Mouse (Mus musculus) G1E (cell line): ENCODE measurements around the gene Rsg1. TPM values are rescaled to one million over a fixed set of nuclear protein-coding genes. Genes with fewer than 3 reads are reported as not detected.

Experiments
- ATAC-seq: 2 replicates; pipeline ENCODE4 v1.8.0; 2016; ENCODE audit warnings: mild to moderate bottlenecking; ENCODE audit not compliant: insufficient number of reproducible peaks, poor library complexity, low FRiP score, severe bottlenecking; ENCODE audit errors: extremely low read depth
- DNase-seq: peaks from one replicate; pipeline ENCODE4 v3.0.0; 2012; ENCODE audit warnings: low spot score
- H3K27me3 ChIP-seq: 2 replicates; pipeline ENCODE4 v1.6.1; 2012; ENCODE audit warnings: mild to moderate bottlenecking, low read length, inconsistent platforms; ENCODE audit not compliant: insufficient read depth
- H3K36me3 ChIP-seq: replicated peaks from 2 replicates; pipeline ENCODE3; 2012; ENCODE audit warnings: mild to moderate bottlenecking, inconsistent platforms
- H3K4me1 ChIP-seq: 2 replicates; pipeline ENCODE4 v1.6.1; 2012; ENCODE audit warnings: low read depth, low read length, inconsistent platforms, mixed read lengths; ENCODE audit not compliant: insufficient read depth
- H3K4me3 ChIP-seq: 2 replicates; pipeline ENCODE4 v1.5.1; 2012; ENCODE audit warnings: low read depth, mild to moderate bottlenecking, inconsistent platforms, low read length, moderate library complexity, mixed read lengths
- H3K9me3 ChIP-seq: replicated peaks from 2 replicates; pipeline ENCODE4 v1.6.1; 2012; ENCODE audit warnings: inconsistent platforms
- CTCF ChIP-seq: IDR thresholded peaks from 2 replicates; pipeline ENCODE4 v1.5.1; 2012; ENCODE audit warnings: low read depth, low read length, inconsistent platforms, mixed read lengths
- GATA1 ChIP-seq: IDR thresholded peaks from 2 replicates; pipeline ENCODE4 v1.6.1; 2012; ENCODE audit warnings: borderline replicate concordance, low read length, inconsistent platforms, mixed read lengths
- GATA2 ChIP-seq: IDR thresholded peaks from 2 replicates; pipeline ENCODE4 v1.6.1; 2012; ENCODE audit warnings: low read depth, low read length, inconsistent platforms, borderline replicate concordance
- POLR2AphosphoS5 ChIP-seq: IDR thresholded peaks from 2 replicates; pipeline ENCODE4 v1.6.1; 2012; ENCODE audit warnings: low read depth, low read length, inconsistent platforms; ENCODE audit not compliant: insufficient replicate concordance
- TAL1 ChIP-seq: conservative IDR thresholded peaks from 2 replicates; pipeline ENCODE4 v1.6.1; 2012; ENCODE audit warnings: low read depth, low read length, inconsistent platforms, mixed read lengths
- polyA plus RNA-seq: library from polyadenylated mRNA; stranded (reverse); fragments of >175 nt; gene quantifications from 2 replicates; pipeline ENCODE4 v1.2.3, GENCODE M21; 2012
- total RNA-seq, 2 experiments: library from RNA; stranded (forward) in 1 of 2; stranded (reverse) in 1 of 2; fragments of 200-1000 nt in 1 of 2; fragments of >200 nt in 1 of 2; fragmentation: Nextera tagmentation in 1 of 2; gene quantifications; 2 replicates each; pipeline ENCODE4 v1.2.3; 2014 to 2017

Rsg1 gene
- total and polyA plus RNA-seq, 3 experiments, result 0.56 to 2.0 (median 1.6) TPM

GRCm38 (mm10) chr4:141238492-141239387 lies 25.0 kb downstream of the Rsg1 start:
- H3K27me3 ChIP-seq, result peaks cover 59% of the 10 kb centered on the region
- ATAC-seq (no peak), DNase-seq (no peak)
- H3K4me3 ChIP-seq, result peak overlapping the region; percentile 65; the same call in 1 of the 2 replicates
- no peaks in the 10 kb centered on the region for H3K36me3 ChIP-seq
- TF ChIP-seq CTCF (no peak), POLR2AphosphoS5 (no peak), GATA1 (no peak), TAL1 (no peak), GATA2 (no peak)
- no peaks in the 10 kb centered on the region for H3K9me3 ChIP-seq
- H3K4me1 ChIP-seq, result peaks cover 15% of the 10 kb centered on the region

GRCm38 (mm10) chr4:141239388-141240125 lies 25.8 kb downstream of the Rsg1 start, which contains the start of gene Arhgef19:
TSS of gene Arhgef19 (plus strand) at chr4:141239499.
- Histone ChIP-seq H3K4me3 (peak within 1 kb of the TSS; percentile 65; the same call in 1 of the 2 replicates), H3K36me3 (no peaks in the 10 kb centered on the region), H3K4me1 (peaks cover 15% of the 10 kb centered on the region), H3K27me3 (peaks cover 63% of the 10 kb centered on the region), H3K9me3 (no peaks in the 10 kb centered on the region)
- ATAC-seq (peak; percentile 81), DNase-seq (peak; percentile 48)
- TF ChIP-seq GATA1 (no peak), TAL1 (no peak), POLR2AphosphoS5 (no peak), CTCF (no peak), GATA2 (no peak)

GRCm38 (mm10) chr4:141240617-141241016 lies 26.9 kb downstream of the Rsg1 start:
- H3K27me3 ChIP-seq, result peaks cover 68% of the 10 kb centered on the region
- TF ChIP-seq CTCF, result no peak
- no peak for TF ChIP-seq POLR2AphosphoS5
- TF ChIP-seq TAL1, result no peak
- no peak for TF ChIP-seq GATA1
- no peak for TF ChIP-seq GATA2
- H3K4me3 ChIP-seq, result no peak overlapping the region
- no peaks in the 10 kb centered on the region for H3K9me3 ChIP-seq
- peaks cover 15% of the 10 kb centered on the region for H3K4me1 ChIP-seq
- no peak for DNase-seq
- H3K36me3 ChIP-seq, result no peaks in the 10 kb centered on the region
- no peak for ATAC-seq

- H3K9me3 ChIP-seq, result no peaks in the 10 kb centered on the region
- TF ChIP-seq GATA2 (no peak), POLR2AphosphoS5 (no peak), TAL1 (no peak), GATA1 (no peak), CTCF (no peak)
- H3K36me3 ChIP-seq, result no peaks in the 10 kb centered on the region
- ATAC-seq (no peak), DNase-seq (no peak)
- H3K4me3 ChIP-seq, result no peak overlapping the region
- peaks cover 60% of the 10 kb centered on the region for H3K27me3 ChIP-seq
- H3K4me1 ChIP-seq, result peaks cover 15% of the 10 kb centered on the region
These were observed 28.1 kb downstream of the Rsg1 start for GRCm38 (mm10) chr4:141241861-141242260.

GRCm38 (mm10) chr4:141242651-141243241 lies 29.0 kb downstream of the Rsg1 start:
- H3K4me1 ChIP-seq, result peaks cover 15% of the 10 kb centered on the region
- H3K36me3 ChIP-seq, result no peaks in the 10 kb centered on the region
- TF ChIP-seq CTCF, result no peak
- TF ChIP-seq POLR2AphosphoS5, result no peak
- TF ChIP-seq TAL1, result no peak
- no peak for TF ChIP-seq GATA2
- no peak for TF ChIP-seq GATA1
- no peak overlapping the region for H3K4me3 ChIP-seq
- ATAC-seq (no peak), DNase-seq (no peak)
- peaks cover 5% of the 10 kb centered on the region; the same call in 1 of the 2 replicates for H3K9me3 ChIP-seq
- H3K27me3 ChIP-seq, result peaks cover 53% of the 10 kb centered on the region

GRCm38 (mm10) chr4:141243636-141244035 lies 29.9 kb downstream of the Rsg1 start:
- H3K4me1 ChIP-seq, result peaks cover 11% of the 10 kb centered on the region
- TF ChIP-seq GATA2, result no peak
- no peak for TF ChIP-seq CTCF
- no peak for TF ChIP-seq POLR2AphosphoS5
- no peak for TF ChIP-seq TAL1
- no peak for TF ChIP-seq GATA1
- peaks cover 46% of the 10 kb centered on the region for H3K27me3 ChIP-seq
- ATAC-seq (no peak), DNase-seq (no peak)
- peaks cover 6% of the 10 kb centered on the region; the same call in 1 of the 2 replicates for H3K9me3 ChIP-seq
- H3K36me3 ChIP-seq, result no peaks in the 10 kb centered on the region
- no peak overlapping the region for H3K4me3 ChIP-seq
